8 mouse cellular contexts compared by ENCODE assay signal in the genomic region with DNA sequence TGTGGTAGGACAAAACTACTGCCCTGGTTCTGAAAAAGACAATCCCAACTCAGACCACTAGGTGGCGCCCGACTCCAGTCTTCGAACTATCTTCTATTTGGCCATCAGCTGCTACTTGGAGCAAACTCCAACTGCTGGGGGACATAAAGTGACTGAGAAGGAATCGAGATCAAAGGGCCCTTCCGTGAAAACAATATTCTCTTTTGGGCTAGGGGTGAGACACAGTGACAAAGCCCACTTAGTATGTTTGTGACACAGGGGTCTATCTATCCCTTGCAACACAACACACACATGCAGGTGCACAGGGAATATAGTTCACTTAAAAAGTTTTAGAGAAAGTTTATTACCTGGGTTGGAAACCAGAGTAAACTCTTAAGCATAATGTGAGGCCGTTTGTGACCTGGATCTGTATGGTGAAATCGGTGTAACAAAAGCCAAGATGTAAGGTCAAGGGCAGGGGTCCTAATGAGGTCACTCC. TPM values are rescaled to one million over a fixed set of nuclear protein-coding genes. Genes with fewer than 3 reads are reported as not detected.
DNase-seq lines count a peak whose midpoint lies in the region; ATAC-seq and TF ChIP-seq lines count a peak whose summit lies in the region.

No protein-coding gene starts in this region.

- H3K4me2 ChIP-seq in kidney, embryonic 16.5 days (replicated peaks; ENCODE audit: low read depth, low read length), result no peak overlapping the region
- H3K4me2 ChIP-seq in neural tube, embryonic 11.5 days (ENCODE audit: low read depth), result no peak overlapping the region
- no peak overlapping the region for H3K4me2 ChIP-seq in stomach, embryonic 14.5 days (replicated peaks; ENCODE audit: low read depth, low read length)

- no peaks in the 10 kb centered on the region for H3K36me3 ChIP-seq in embryonic facial prominence, embryonic 10.5 days (replicated peaks)
- H3K36me3 ChIP-seq in heart, adult 2 months (ENCODE audit: control insufficient read depth, insufficient read depth, low read length), result no peaks in the 10 kb centered on the region
- H3K36me3 ChIP-seq in kidney, embryonic 16.5 days (ENCODE audit: insufficient read depth, low read length), result no peaks in the 10 kb centered on the region
- H3K36me3 ChIP-seq in liver, adult 2 months (ENCODE audit: control insufficient read depth, insufficient read depth, low read length), result no peaks in the 10 kb centered on the region
- H3K36me3 ChIP-seq in neural tube, embryonic 11.5 days (ENCODE audit: control insufficient read depth, insufficient read depth, low read length), result no peaks in the 10 kb centered on the region
- H3K36me3 ChIP-seq in stomach, embryonic 14.5 days (ENCODE audit: control insufficient read depth, insufficient read depth, low read length), result no peaks in the 10 kb centered on the region

- H3K27me3 ChIP-seq in embryonic facial prominence, embryonic 10.5 days (replicated peaks; ENCODE audit: low read depth, poor library complexity, severe bottlenecking), result no peaks in the 10 kb centered on the region
- H3K27me3 ChIP-seq in heart, adult 2 months (ENCODE audit: control insufficient read depth, insufficient read depth, low read length), result no peaks in the 10 kb centered on the region
- no peaks in the 10 kb centered on the region for H3K27me3 ChIP-seq in kidney, embryonic 16.5 days (ENCODE audit: insufficient read depth, low read length)
- H3K27me3 ChIP-seq in liver, adult 2 months (ENCODE audit: control insufficient read depth, insufficient read depth, low read length), result no peaks in the 10 kb centered on the region
- no peaks in the 10 kb centered on the region for H3K27me3 ChIP-seq in neural tube, embryonic 11.5 days (ENCODE audit: control insufficient read depth, insufficient read depth, low read length)
- no peaks in the 10 kb centered on the region for H3K27me3 ChIP-seq in stomach, embryonic 14.5 days (ENCODE audit: control insufficient read depth, insufficient read depth, low read length)

- no peaks in the 10 kb centered on the region for H3K9me3 ChIP-seq in embryonic facial prominence, embryonic 10.5 days
- H3K9me3 ChIP-seq in kidney, embryonic 16.5 days (ENCODE audit: low read length), result no peaks in the 10 kb centered on the region
- no peaks in the 10 kb centered on the region for H3K9me3 ChIP-seq in neural tube, embryonic 11.5 days (ENCODE audit: control insufficient read depth, low read length)
- no peaks in the 10 kb centered on the region for H3K9me3 ChIP-seq in stomach, embryonic 14.5 days (ENCODE audit: control insufficient read depth, low read depth, low read length)

- H3K27ac ChIP-seq in embryonic facial prominence, embryonic 10.5 days (replicated peaks), result no peak overlapping the region
- no peak overlapping the region for H3K27ac ChIP-seq in heart, adult 2 months
- no peak overlapping the region for H3K27ac ChIP-seq in kidney, embryonic 16.5 days (ENCODE audit: low read length)
- no peak overlapping the region for H3K27ac ChIP-seq in liver, adult 2 months (replicated peaks; ENCODE audit: insufficient read depth, low read depth, low read length)
- H3K27ac ChIP-seq in neural tube, embryonic 11.5 days (ENCODE audit: low read depth, low read length), result no peak overlapping the region
- H3K27ac ChIP-seq in stomach, embryonic 14.5 days (ENCODE audit: low read length), result no peak overlapping the region

- TF ChIP-seq EP300 in heart, adult 2 months (IDR thresholded peaks at IDR 0.05; ENCODE audit: insufficient read depth, low read depth, low read length), result peak; percentile 74

- no peak overlapping the region for H3K4me3 ChIP-seq in embryonic facial prominence, embryonic 10.5 days
- H3K4me3 ChIP-seq in heart, adult 2 months, result no peak overlapping the region
- H3K4me3 ChIP-seq in kidney, embryonic 16.5 days (ENCODE audit: low read length), result no peak overlapping the region
- H3K4me3 ChIP-seq in liver, adult 2 months (ENCODE audit: insufficient read depth, low read depth, low read length), result no peak overlapping the region
- H3K4me3 ChIP-seq in neural tube, embryonic 11.5 days (ENCODE audit: low read depth, low read length), result no peak overlapping the region
- no peak overlapping the region for H3K4me3 ChIP-seq in stomach, embryonic 14.5 days (ENCODE audit: low read depth, low read length)

- H3K4me1 ChIP-seq in embryonic facial prominence, embryonic 10.5 days, result 0 out of 2 replicates have a peak, but pooled peaks cover 2% of the 10 kb centered on the region
- H3K4me1 ChIP-seq in heart, adult 2 months (ENCODE audit: control insufficient read depth, insufficient read depth, low read length), result no peaks in the 10 kb centered on the region
- H3K4me1 ChIP-seq in kidney, embryonic 16.5 days (ENCODE audit: insufficient read depth, low read length), result 0 out of 2 replicates have a peak, but pooled peaks cover 2% of the 10 kb centered on the region
- H3K4me1 ChIP-seq in liver, adult 2 months (ENCODE audit: control insufficient read depth, insufficient read depth, low read length), result no peaks in the 10 kb centered on the region
- no peaks in the 10 kb centered on the region for H3K4me1 ChIP-seq in neural tube, embryonic 11.5 days (ENCODE audit: control insufficient read depth, insufficient read depth, low read length)
- H3K4me1 ChIP-seq in stomach, embryonic 14.5 days (ENCODE audit: control insufficient read depth, insufficient read depth, low read length), result no peaks in the 10 kb centered on the region

- 16% methylated on average over 7 of the region's 7 CpGs for WGBS in embryonic facial prominence, embryonic 10.5 days
- 9% methylated on average over 7 of the region's 7 CpGs for WGBS in heart, adult 2 months
- WGBS in kidney, embryonic 16.5 days, result 8% methylated on average over 7 of the region's 7 CpGs
- WGBS in liver, adult 2 months, result 11% methylated on average over 7 of the region's 7 CpGs
- 9% methylated on average over 7 of the region's 7 CpGs for WGBS in neural tube, embryonic 11.5 days
- WGBS in stomach, embryonic 14.5 days, result 15% methylated on average over 7 of the region's 7 CpGs

- no peak for TF ChIP-seq POLR2A in heart, adult 2 months (IDR thresholded peaks at IDR 0.05; ENCODE audit: insufficient read depth, low read depth, low read length)
- TF ChIP-seq POLR2A in liver, adult 2 months (IDR thresholded peaks at IDR 0.05; ENCODE audit: extremely low read depth, insufficient read depth, low read length), result no peak

- H3K79me2 ChIP-seq in heart, adult 2 months (replicated peaks; ENCODE audit: control insufficient read depth, insufficient read depth, low read length), result no peaks in the 10 kb centered on the region
- H3K79me2 ChIP-seq in liver, adult 2 months (ENCODE audit: control insufficient read depth, insufficient read depth, low read length), result no peaks in the 10 kb centered on the region

- no peak overlapping the region for H3K9ac ChIP-seq in heart, adult 2 months (ENCODE audit: low read depth, low read length)
- no peak overlapping the region for H3K9ac ChIP-seq in kidney, embryonic 16.5 days (replicated peaks; ENCODE audit: low read length)
- H3K9ac ChIP-seq in liver, adult 2 months (ENCODE audit: low read depth, low read length), result no peak overlapping the region
- H3K9ac ChIP-seq in neural tube, embryonic 11.5 days (ENCODE audit: low read length), result no peak overlapping the region
- H3K9ac ChIP-seq in stomach, embryonic 14.5 days (replicated peaks; ENCODE audit: low read depth, low read length), result no peak overlapping the region

- intact Hi-C loops in heart, adult 2 months (cut with DNase I), result loop anchor here (1.0 to 5.0 kb wide), 2 partner anchors 329 to 496 kb away; no protein-coding TSS in a partner anchor

- TF ChIP-seq CTCF in heart, adult 2 months (IDR thresholded peaks at IDR 0.05), result peak; percentile 98
- TF ChIP-seq CTCF in liver, adult 2 months (IDR thresholded peaks at IDR 0.05; ENCODE audit: low read depth, low read length), result peak; percentile 64; the same call in 1 of the 2 replicates

- peak; percentile 78 for DNase-seq in CD4-positive, CD25-positive, alpha-beta regulatory T cell, adult 2 months (ENCODE audit: low read depth, low spot score)
- DNase-seq in adrenal gland, postnatal 36 days, result peak; percentile 83
- peak; percentile 83 for DNase-seq in embryonic facial prominence, embryonic 10.5 days (ENCODE audit: low spot score)
- DNase-seq in heart, adult 2 months, result peak; percentile 63 to 81
- peak; percentile 33 for DNase-seq in liver, adult 2 months (ENCODE audit: extremely low read depth, low read depth, low spot score)
- DNase-seq in neural tube, embryonic 11.5 days (ENCODE audit: low spot score), result peak; percentile 83

- ATAC-seq in kidney, embryonic 16.5 days (ENCODE audit: low FRiP score, low TSS enrichment), result peak; percentile 61; the same call in 1 of the 2 replicates
- no peak for ATAC-seq in neural tube, embryonic 11.5 days (ENCODE audit: insufficient read depth, low FRiP score, low TSS enrichment)
- peak; percentile 12; the same call in 1 of the 2 replicates for ATAC-seq in stomach, embryonic 14.5 days (ENCODE audit: insufficient number of reproducible peaks, insufficient read depth, low FRiP score, low read depth)

RNA-seq across cellular contexts. Expression of a gene that starts 10.6 kb away (rescaled TPM):
- 100 to 1,000 TPM; 122 to 125 TPM for total RNA-seq in adrenal gland, postnatal 36 days (2021)
- polyA plus RNA-seq in embryonic facial prominence, embryonic 10.5 days (2016; fragmentation: Nextera tagmentation; extraction: Ambion mirVana), result 237 TPM in 2 replicates
- total RNA-seq in heart, adult 2 months (2021), result 10 to 100 TPM; 70.0 to 76.7 TPM
- 38.8 and 69.8 TPM in 2 replicates for polyA plus RNA-seq in heart, adult 2 months (2012; rRNA removed)
- polyA plus RNA-seq in kidney, embryonic 16.5 days (2015; fragmentation: Nextera tagmentation; extraction: Ambion mirVana), result 196 and 197 TPM in 2 replicates
- 64.8 and 71.1 TPM in 2 replicates for total RNA-seq in liver, adult 2 months (2014; rRNA removed)
- 31.4 and 32.7 TPM in 2 replicates for polyA plus RNA-seq in liver, adult 2 months (2012; rRNA removed)
- polyA plus RNA-seq in neural tube, embryonic 11.5 days (2014; fragmentation: Nextera tagmentation; extraction: Ambion mirVana), result 194 TPM in 2 replicates
- 153 and 172 TPM in 2 replicates for polyA plus RNA-seq in stomach, embryonic 14.5 days (2014; fragmentation: Nextera tagmentation; extraction: Ambion mirVana)

RNA-seq across cellular contexts. Expression of a gene that starts 40.7 kb away (rescaled TPM):
- total RNA-seq in adrenal gland, postnatal 36 days (2021), result not detected
- polyA plus RNA-seq in embryonic facial prominence, embryonic 10.5 days (2016; fragmentation: Nextera tagmentation; extraction: Ambion mirVana), result 0.61 and 0.64 TPM in 2 replicates
- not detected for total RNA-seq in heart, adult 2 months (2021)
- not detected in 2 replicates for polyA plus RNA-seq in heart, adult 2 months (2012; rRNA removed)
- polyA plus RNA-seq in kidney, embryonic 16.5 days (2015; fragmentation: Nextera tagmentation; extraction: Ambion mirVana), result 0.75 and 1.1 TPM in 2 replicates
- not detected in 2 replicates for total RNA-seq in liver, adult 2 months (2014; rRNA removed)
- polyA plus RNA-seq in liver, adult 2 months (2012; rRNA removed), result 0.04 TPM in 1 of 2 replicates, not detected in the other
- polyA plus RNA-seq in neural tube, embryonic 11.5 days (2014; fragmentation: Nextera tagmentation; extraction: Ambion mirVana), result 0.23 and 0.97 TPM in 2 replicates
- polyA plus RNA-seq in stomach, embryonic 14.5 days (2014; fragmentation: Nextera tagmentation; extraction: Ambion mirVana), result 0.24 and 0.48 TPM in 2 replicates

RNA-seq across cellular contexts. Expression of a gene that starts 43.5 kb away (rescaled TPM):
- total RNA-seq in adrenal gland, postnatal 36 days (2021), result 1 to 10 TPM in 1 of 2 experiments, under 1 TPM in 1; 0.13 to 1.2 TPM
- polyA plus RNA-seq in embryonic facial prominence, embryonic 10.5 days (2016; fragmentation: Nextera tagmentation; extraction: Ambion mirVana), result 0.08 TPM in 1 of 2 replicates, not detected in the other
- not detected for total RNA-seq in heart, adult 2 months (2021)
- not detected in 2 replicates for polyA plus RNA-seq in heart, adult 2 months (2012; rRNA removed)
- polyA plus RNA-seq in kidney, embryonic 16.5 days (2015; fragmentation: Nextera tagmentation; extraction: Ambion mirVana), result 0.27 and 0.29 TPM in 2 replicates
- not detected in 2 replicates for total RNA-seq in liver, adult 2 months (2014; rRNA removed)
- not detected in 2 replicates for polyA plus RNA-seq in liver, adult 2 months (2012; rRNA removed)
- polyA plus RNA-seq in neural tube, embryonic 11.5 days (2014; fragmentation: Nextera tagmentation; extraction: Ambion mirVana), result 0.14 TPM in 1 of 2 replicates, not detected in the other
- polyA plus RNA-seq in stomach, embryonic 14.5 days (2014; fragmentation: Nextera tagmentation; extraction: Ambion mirVana), result 0.23 TPM in 1 of 2 replicates, not detected in the other

RNA-seq across cellular contexts. Expression of a gene that starts 51.3 kb away (rescaled TPM):
- total RNA-seq in adrenal gland, postnatal 36 days (2021), result 10 to 100 TPM; 14.6 to 16.2 TPM
- 26.2 and 28.6 TPM in 2 replicates for polyA plus RNA-seq in embryonic facial prominence, embryonic 10.5 days (2016; fragmentation: Nextera tagmentation; extraction: Ambion mirVana)
- 10 to 100 TPM; 10.6 to 11.6 TPM for total RNA-seq in heart, adult 2 months (2021)
- 12.7 and 20.6 TPM in 2 replicates for polyA plus RNA-seq in heart, adult 2 months (2012; rRNA removed)
- polyA plus RNA-seq in kidney, embryonic 16.5 days (2015; fragmentation: Nextera tagmentation; extraction: Ambion mirVana), result 14.3 and 15.0 TPM in 2 replicates
- 3.7 and 5.2 TPM in 2 replicates for total RNA-seq in liver, adult 2 months (2014; rRNA removed)
- 4.6 and 6.3 TPM in 2 replicates for polyA plus RNA-seq in liver, adult 2 months (2012; rRNA removed)
- polyA plus RNA-seq in neural tube, embryonic 11.5 days (2014; fragmentation: Nextera tagmentation; extraction: Ambion mirVana), result 40.7 and 45.1 TPM in 2 replicates
- polyA plus RNA-seq in stomach, embryonic 14.5 days (2014; fragmentation: Nextera tagmentation; extraction: Ambion mirVana), result 22.1 and 23.4 TPM in 2 replicates

RNA-seq across cellular contexts. Expression of a gene that starts 53.6 kb away (rescaled TPM):
- 10 to 100 TPM; 20.8 to 28.0 TPM for total RNA-seq in adrenal gland, postnatal 36 days (2021)
- 17.8 and 19.2 TPM in 2 replicates for polyA plus RNA-seq in embryonic facial prominence, embryonic 10.5 days (2016; fragmentation: Nextera tagmentation; extraction: Ambion mirVana)
- total RNA-seq in heart, adult 2 months (2021), result 10 to 100 TPM; 13.2 to 16.2 TPM
- polyA plus RNA-seq in heart, adult 2 months (2012; rRNA removed), result 16.7 and 20.2 TPM in 2 replicates
- 40.1 and 40.4 TPM in 2 replicates for polyA plus RNA-seq in kidney, embryonic 16.5 days (2015; fragmentation: Nextera tagmentation; extraction: Ambion mirVana)
- 13.0 and 14.8 TPM in 2 replicates for total RNA-seq in liver, adult 2 months (2014; rRNA removed)
- 15.3 and 19.9 TPM in 2 replicates for polyA plus RNA-seq in liver, adult 2 months (2012; rRNA removed)
- 22.9 and 24.0 TPM in 2 replicates for polyA plus RNA-seq in neural tube, embryonic 11.5 days (2014; fragmentation: Nextera tagmentation; extraction: Ambion mirVana)
- 34.3 and 37.6 TPM in 2 replicates for polyA plus RNA-seq in stomach, embryonic 14.5 days (2014; fragmentation: Nextera tagmentation; extraction: Ambion mirVana)

Comparison
In these comparisons a context has a peak if more than half of its experiments do, and no peak if none do; other contexts are left out.
1. DNase-seq: peak in every context shown above with its lines; median percentile 83 in adrenal gland, postnatal 36 days; 83 in embryonic facial prominence, embryonic 10.5 days; 83 in neural tube, embryonic 11.5 days; 78 in CD4-positive, CD25-positive, alpha-beta regulatory T cell, adult 2 months; 72 in heart, adult 2 months; 33 in liver, adult 2 months.